Mouse (Mus musculus): ENCODE data around the gene Chpf. TPM values are rescaled to one million over a fixed set of nuclear protein-coding genes. Genes with fewer than 3 reads are reported as not detected.
A peak's percentile ranks its signal among the peaks of the same experiment; 100 is the strongest.

Chpf gene
- polyA plus RNA-seq (2014; fragmentation: Nextera tagmentation; extraction: Ambion mirVana), result 17.8 and 20.2 TPM in 2 replicates

- H3K27me3 ChIP-seq (ENCODE audit: control insufficient read depth, insufficient read depth, low read length), result peaks cover 16% of the 10 kb centered on the region
- H3K4me2 ChIP-seq (replicated peaks; ENCODE audit: low read depth, low read length), result peak within 1 kb of the TSS; percentile 92
- WGBS, result under 1% methylated on average over 72 of the region's 76 CpGs
- ATAC-seq (ENCODE audit: low FRiP score) (peak; percentile 92), DNase-seq (ENCODE audit: low spot score) (peak; percentile 98)
- 0 out of 2 replicates have a peak, but pooled peaks cover 3% of the 10 kb centered on the region for H3K4me1 ChIP-seq (replicated peaks; ENCODE audit: control insufficient read depth, insufficient read depth, low read length)
- H3K4me3 ChIP-seq (ENCODE audit: low read depth, low read length), result peak within 1 kb of the TSS; percentile 88
- H3K27ac ChIP-seq (ENCODE audit: low read depth, low read length), result peak within 1 kb of the TSS; percentile 76
- no peaks in the 10 kb centered on the region for H3K9me3 ChIP-seq (ENCODE audit: control insufficient read depth, low read length)
- H3K36me3 ChIP-seq (ENCODE audit: control insufficient read depth, insufficient read depth, low read length), result peaks cover 11% of the 10 kb centered on the region; the same call in 1 of the 2 replicates
- H3K9ac ChIP-seq (ENCODE audit: low read depth, low read length), result peak within 1 kb of the TSS; percentile 84
These were observed at the start of gene Chpf, which contains the start of gene Tmem198 for GRCm38 (mm10) chr1:75478916-75479634. Chpf (minus strand) TSS chr1:75479307. Tmem198 (plus strand) TSS chr1:75479532.

GRCm38 (mm10) chr1:75524679-75525078 is 45.6 kb upstream of the Chpf start:
- Histone ChIP-seq H3K27me3 (ENCODE audit: control insufficient read depth, insufficient read depth, low read length) (no peaks in the 10 kb centered on the region), H3K9ac (ENCODE audit: low read depth, low read length) (no peak overlapping the region), H3K27ac (ENCODE audit: low read depth, low read length) (no peak overlapping the region)

GRCm38 (mm10) chr1:75521321-75522031 is 42.4 kb upstream of the Chpf start, which contains the start of gene Stk11ip:
Stk11ip (plus strand) TSS chr1:75521529.
- H3K4me3 ChIP-seq (ENCODE audit: low read depth, low read length), result peak within 1 kb of the TSS; percentile 65
- H3K27ac ChIP-seq (ENCODE audit: low read depth, low read length), result peak within 1 kb of the TSS; percentile 80
- H3K27me3 ChIP-seq (ENCODE audit: control insufficient read depth, insufficient read depth, low read length), result no peaks in the 10 kb centered on the region
- WGBS, result under 1% methylated on average over 46 of the region's 46 CpGs
- no peaks in the 10 kb centered on the region for H3K36me3 ChIP-seq (ENCODE audit: control insufficient read depth, insufficient read depth, low read length)
- no peaks in the 10 kb centered on the region for H3K4me1 ChIP-seq (replicated peaks; ENCODE audit: control insufficient read depth, insufficient read depth, low read length)
- H3K9ac ChIP-seq (ENCODE audit: low read depth, low read length), result peak within 1 kb of the TSS; percentile 51
- no peaks in the 10 kb centered on the region for H3K9me3 ChIP-seq (ENCODE audit: control insufficient read depth, low read length)
- DNase-seq (ENCODE audit: low spot score), result peak; percentile 98
- H3K4me2 ChIP-seq (replicated peaks; ENCODE audit: low read depth, low read length), result peak within 1 kb of the TSS; percentile 56
- peak; percentile 97 for ATAC-seq (ENCODE audit: low FRiP score)

More at GRCm38 (mm10) chr1:75524679-75525078, 45.6 kb upstream of the Chpf start:
- Histone ChIP-seq H3K4me1 (replicated peaks; ENCODE audit: control insufficient read depth, insufficient read depth, low read length) (no peaks in the 10 kb centered on the region), H3K4me3 (ENCODE audit: low read depth, low read length) (no peak overlapping the region), H3K4me2 (replicated peaks; ENCODE audit: low read depth, low read length) (no peak overlapping the region), H3K36me3 (ENCODE audit: control insufficient read depth, insufficient read depth, low read length) (0 out of 2 replicates have a peak, but pooled peaks cover 4% of the 10 kb centered on the region), H3K9me3 (ENCODE audit: control insufficient read depth, low read length) (no peaks in the 10 kb centered on the region)
- ATAC-seq (ENCODE audit: low FRiP score) (no peak), DNase-seq (ENCODE audit: low spot score) (no peak)
- 93% methylated on average over 7 of the region's 7 CpGs for WGBS

- ATAC-seq (ENCODE audit: low FRiP score) (no peak), DNase-seq (ENCODE audit: low spot score) (no peak)
- no peak overlapping the region for H3K4me3 ChIP-seq (ENCODE audit: low read depth, low read length)
- H3K9me3 ChIP-seq (ENCODE audit: control insufficient read depth, low read length), result no peaks in the 10 kb centered on the region
- no peaks in the 10 kb centered on the region for H3K27me3 ChIP-seq (ENCODE audit: control insufficient read depth, insufficient read depth, low read length)
- H3K36me3 ChIP-seq (ENCODE audit: control insufficient read depth, insufficient read depth, low read length), result no peaks in the 10 kb centered on the region
- no peak overlapping the region for H3K9ac ChIP-seq (ENCODE audit: low read depth, low read length)
- H3K27ac ChIP-seq (ENCODE audit: low read depth, low read length), result no peak overlapping the region
- 90% methylated on average over 5 of the region's 5 CpGs for WGBS
- no peaks in the 10 kb centered on the region for H3K4me1 ChIP-seq (replicated peaks; ENCODE audit: control insufficient read depth, insufficient read depth, low read length)
- no peak overlapping the region for H3K4me2 ChIP-seq (replicated peaks; ENCODE audit: low read depth, low read length)
These were observed 40.5 kb upstream of the Chpf start for GRCm38 (mm10) chr1:75519576-75519975.

- WGBS, result 92% methylated on average over 4 of the region's 4 CpGs
- ATAC-seq (ENCODE audit: low FRiP score), result no peak
These were observed 39.3 kb upstream of the Chpf start for GRCm38 (mm10) chr1:75518427-75518826.

GRCm38 (mm10) chr1:75517984-75518383 is 38.9 kb upstream of the Chpf start:
- DNase-seq (ENCODE audit: low spot score), result no peak
- 54% methylated on average over 4 of the region's 4 CpGs for WGBS

More at GRCm38 (mm10) chr1:75518427-75518826, 39.3 kb upstream of the Chpf start:
- Histone ChIP-seq H3K27me3 (ENCODE audit: control insufficient read depth, insufficient read depth, low read length) (no peaks in the 10 kb centered on the region), H3K4me1 (replicated peaks; ENCODE audit: control insufficient read depth, insufficient read depth, low read length) (no peaks in the 10 kb centered on the region), H3K4me3 (ENCODE audit: low read depth, low read length) (no peak overlapping the region), H3K27ac (ENCODE audit: low read depth, low read length) (no peak overlapping the region), H3K36me3 (ENCODE audit: control insufficient read depth, insufficient read depth, low read length) (no peaks in the 10 kb centered on the region), H3K9ac (ENCODE audit: low read depth, low read length) (no peak overlapping the region), H3K4me2 (replicated peaks; ENCODE audit: low read depth, low read length) (no peak overlapping the region), H3K9me3 (ENCODE audit: control insufficient read depth, low read length) (no peaks in the 10 kb centered on the region)
- DNase-seq (ENCODE audit: low spot score), result no peak

GRCm38 (mm10) chr1:75516703-75517380 is 37.7 kb upstream of the Chpf start:
- H3K4me2 ChIP-seq (replicated peaks; ENCODE audit: low read depth, low read length), result no peak overlapping the region
- no peaks in the 10 kb centered on the region for H3K9me3 ChIP-seq (ENCODE audit: control insufficient read depth, low read length)
- no peak overlapping the region for H3K4me3 ChIP-seq (ENCODE audit: low read depth, low read length)
- no peak overlapping the region for H3K27ac ChIP-seq (ENCODE audit: low read depth, low read length)
- H3K36me3 ChIP-seq (ENCODE audit: control insufficient read depth, insufficient read depth, low read length), result no peaks in the 10 kb centered on the region
- no peak overlapping the region for H3K9ac ChIP-seq (ENCODE audit: low read depth, low read length)
- H3K27me3 ChIP-seq (ENCODE audit: control insufficient read depth, insufficient read depth, low read length), result no peaks in the 10 kb centered on the region
- no peaks in the 10 kb centered on the region for H3K4me1 ChIP-seq (replicated peaks; ENCODE audit: control insufficient read depth, insufficient read depth, low read length)
- 84% methylated on average over 15 of the region's 15 CpGs for WGBS
- ATAC-seq (ENCODE audit: low FRiP score) (no peak), DNase-seq (ENCODE audit: low spot score) (no peak)

More at GRCm38 (mm10) chr1:75517984-75518383, 38.9 kb upstream of the Chpf start:
- H3K4me3 ChIP-seq (ENCODE audit: low read depth, low read length), result no peak overlapping the region
- no peak overlapping the region for H3K27ac ChIP-seq (ENCODE audit: low read depth, low read length)
- no peaks in the 10 kb centered on the region for H3K36me3 ChIP-seq (ENCODE audit: control insufficient read depth, insufficient read depth, low read length)
- H3K4me1 ChIP-seq (replicated peaks; ENCODE audit: control insufficient read depth, insufficient read depth, low read length), result no peaks in the 10 kb centered on the region
- no peaks in the 10 kb centered on the region for H3K9me3 ChIP-seq (ENCODE audit: control insufficient read depth, low read length)
- H3K27me3 ChIP-seq (ENCODE audit: control insufficient read depth, insufficient read depth, low read length), result no peaks in the 10 kb centered on the region
- ATAC-seq (ENCODE audit: low FRiP score), result no peak
- H3K9ac ChIP-seq (ENCODE audit: low read depth, low read length), result no peak overlapping the region
- no peak overlapping the region for H3K4me2 ChIP-seq (replicated peaks; ENCODE audit: low read depth, low read length)

- no peaks in the 10 kb centered on the region for H3K36me3 ChIP-seq (ENCODE audit: control insufficient read depth, insufficient read depth, low read length)
- peaks cover 6% of the 10 kb centered on the region; the same call in 1 of the 2 replicates for H3K27me3 ChIP-seq (ENCODE audit: control insufficient read depth, insufficient read depth, low read length)
- H3K9ac ChIP-seq (ENCODE audit: low read depth, low read length), result no peak overlapping the region
- H3K4me2 ChIP-seq (replicated peaks; ENCODE audit: low read depth, low read length), result no peak overlapping the region
- no peaks in the 10 kb centered on the region for H3K9me3 ChIP-seq (ENCODE audit: control insufficient read depth, low read length)
- no peak overlapping the region for H3K27ac ChIP-seq (ENCODE audit: low read depth, low read length)
- no peak for DNase-seq (ENCODE audit: low spot score)
- no peak for ATAC-seq (ENCODE audit: low FRiP score)
- H3K4me3 ChIP-seq (ENCODE audit: low read depth, low read length), result no peak overlapping the region
- no peaks in the 10 kb centered on the region for H3K4me1 ChIP-seq (replicated peaks; ENCODE audit: control insufficient read depth, insufficient read depth, low read length)
- WGBS, result 90% methylated on average over 3 of the region's 3 CpGs
These were observed 33.4 kb upstream of the Chpf start for GRCm38 (mm10) chr1:75512550-75512949.
